Mouse (Mus musculus) thymus, postnatal 25 days (tissue): ENCODE results near the gene Iltifb.
"Not testable (repeated sequence)": the region's sequence is repeated elsewhere in the genome, so short reads cannot be mapped to it uniquely, and the experiment has no call there.

Source experiments
- DNase-seq: peaks from one replicate; pipeline ENCODE4 v3.0.0; 2022

The Iltifb gene

GRCm38 (mm10) chr10:118294938-118295337, at the start of gene Iltifb:
TSS of gene Iltifb (minus strand) at chr10:118295038.
- no peak for DNase-seq

- DNase-seq = not testable (repeated sequence)
These were observed 48.3 kb upstream of the Iltifb start, which contains the start of gene Gm9046 for GRCm38 (mm10) chr10:118343155-118343554. TSS of gene Gm9046 (minus strand) at chr10:118343255.

GRCm38 (mm10) chr10:118337731-118338130, 42.9 kb upstream of the Iltifb start, which contains the start of gene Gm9045:
TSS of gene Gm9045 (minus strand) at chr10:118337831.
- not testable (repeated sequence) for DNase-seq

GRCm38 (mm10) chr10:118332308-118332707, 37.5 kb upstream of the Iltifb start, which contains the start of gene Gm9044:
TSS of gene Gm9044 (minus strand) at chr10:118332408.
- not testable (repeated sequence) for DNase-seq

GRCm38 (mm10) chr10:118326869-118327268, 32.0 kb upstream of the Iltifb start, which contains the start of gene Gm9040:
TSS of gene Gm9040 (minus strand) at chr10:118326969.
- DNase-seq = not testable (repeated sequence)

- DNase-seq = no peak
These were observed 24.2 kb upstream of the Iltifb start for GRCm38 (mm10) chr10:118319024-118319423.

GRCm38 (mm10) chr10:118302133-118302532, 7.3 kb upstream of the Iltifb start:
- not testable (repeated sequence) for DNase-seq

GRCm38 (mm10) chr10:118283016-118283415, 11.8 kb downstream of the Iltifb start:
- DNase-seq = not testable (repeated sequence)

GRCm38 (mm10) chr10:118282565-118282964, 12.3 kb downstream of the Iltifb start:
- not testable (repeated sequence) for DNase-seq

- DNase-seq = not testable (repeated sequence)
These were observed 16.8 kb downstream of the Iltifb start for GRCm38 (mm10) chr10:118278069-118278468.

- not testable (repeated sequence) for DNase-seq
These were observed 23.4 kb downstream of the Iltifb start for GRCm38 (mm10) chr10:118271416-118271815.

- DNase-seq = not testable (repeated sequence)
These were observed 26.0 kb downstream of the Iltifb start for GRCm38 (mm10) chr10:118268812-118269211.

GRCm38 (mm10) chr10:118258388-118258787, 36.5 kb downstream of the Iltifb start, which contains the start of gene Gm32802:
TSS of gene Gm32802 (plus strand) at chr10:118258688.
- not testable (repeated sequence) for DNase-seq

GRCm38 (mm10) chr10:118250852-118251295, 44.0 kb downstream of the Iltifb start:
- peak; percentile 47 for DNase-seq

GRCm38 (mm10) chr10:118249006-118249595, 45.7 kb downstream of the Iltifb start:
- not testable (repeated sequence) for DNase-seq

GRCm38 (mm10) chr10:118240680-118241079, 54.2 kb downstream of the Iltifb start, which contains the start of gene Gm32717:
TSS of gene Gm32717 (minus strand) at chr10:118240780.
- not testable (repeated sequence) for DNase-seq
